Mouse (Mus musculus) lung, embryonic 16.5 days (tissue): ENCODE data around the gene Kdm4b. TPM values are rescaled to one million over a fixed set of nuclear protein-coding genes. Genes with fewer than 3 reads are reported as not detected.

Experiments
- ATAC-seq: fragments of 200-750 bp; cut with Nextera tagmentation; 2 replicates; pipeline ENCODE4 v1.8.0; 2017; ENCODE audit warnings: low read depth, mild to moderate bottlenecking, moderate library complexity
- H3K27ac ChIP-seq: fragments of 300-500 bp; sonication (generic); 2 replicates; pipeline ENCODE4 v1.5.1; 2014; ENCODE audit warnings: mild to moderate bottlenecking, control low read depth, low read length
- H3K27me3 ChIP-seq: fragments of 300-500 bp; sonication (generic); 2 replicates; pipeline ENCODE4 v1.6.1; 2014; ENCODE audit warnings: low read depth, low read length, mixed read lengths; ENCODE audit not compliant: control insufficient read depth, insufficient read depth
- H3K36me3 ChIP-seq: fragments of 300-500 bp; sonication (generic); 2 replicates; pipeline ENCODE4 v1.6.1; 2014; ENCODE audit warnings: low read length; ENCODE audit not compliant: control insufficient read depth, insufficient read depth
- H3K4me1 ChIP-seq: fragments of 300-500 bp; sonication (generic); replicated peaks from 2 replicates; pipeline ENCODE4 v1.6.1; 2014; ENCODE audit warnings: low read length, mixed read lengths; ENCODE audit not compliant: control insufficient read depth, insufficient read depth
- H3K4me2 ChIP-seq: fragments of 300-500 bp; sonication (generic); 2 replicates; pipeline ENCODE4 v1.6.1; 2014; ENCODE audit warnings: low read depth, low read length, control low read depth
- H3K4me3 ChIP-seq: fragments of 300-500 bp; sonication (generic); 2 replicates; pipeline ENCODE4 v1.5.1; 2014; ENCODE audit warnings: mild to moderate bottlenecking, low read length, control low read depth
- H3K9ac ChIP-seq: fragments of 300-500 bp; sonication (generic); 2 replicates; pipeline ENCODE4 v1.6.1; 2014; ENCODE audit warnings: low read length, control low read depth
- H3K9me3 ChIP-seq: fragments of 300-500 bp; sonication (generic); 2 replicates; pipeline ENCODE4 v1.6.1; 2016; ENCODE audit warnings: low read length; ENCODE audit not compliant: control insufficient read depth
- WGBS: fragments of 180-500 bp; shearing (Covaris S2); extraction: QIAGEN DNeasy Blood & Tissue Kit; methylation state at CpG from one replicate; pipeline ENCODE4 v1.1.7; 2014; 5-methylcytosine and 5-hydroxymethylcytosine counted together
- polyA plus RNA-seq: library from polyadenylated mRNA; unstranded; fragments of >200 nt; fragmentation: Nextera tagmentation; extraction: Ambion mirVana; gene quantifications from 2 replicates; pipeline ENCODE4 v1.2.1, GENCODE M21; 2015

Gene Kdm4b
- 26.6 and 28.4 TPM in 2 replicates for polyA plus RNA-seq

GRCm38 (mm10) chr17:56325450-56326152 lies at the start of gene Kdm4b:
TSS of gene Kdm4b (plus strand) at chr17:56326062.
- peak within 1 kb of the TSS; percentile 68 for H3K4me3 ChIP-seq
- H3K4me2 ChIP-seq = peak within 1 kb of the TSS; percentile 92
- H3K27ac ChIP-seq = peak within 1 kb of the TSS; percentile 90
- peak within 1 kb of the TSS; percentile 77 for H3K9ac ChIP-seq
- H3K4me1 ChIP-seq = peaks cover 12% of the 10 kb centered on the region
- no peaks in the 10 kb centered on the region for H3K9me3 ChIP-seq
- H3K27me3 ChIP-seq = no peaks in the 10 kb centered on the region
- under 1% methylated on average over 57 of the region's 57 CpGs for WGBS
- peak; percentile 99 for ATAC-seq
- peaks cover 17% of the 10 kb centered on the region for H3K36me3 ChIP-seq

- no peaks in the 10 kb centered on the region for H3K27me3 ChIP-seq
- WGBS = under 1% methylated on average over 21 of the region's 21 CpGs
- H3K4me3 ChIP-seq = peak within 1 kb of the TSS; percentile 69
- H3K27ac ChIP-seq = peak within 1 kb of the TSS; percentile 89
- H3K4me1 ChIP-seq = peaks cover 26% of the 10 kb centered on the region
- no peaks in the 10 kb centered on the region for H3K9me3 ChIP-seq
- H3K36me3 ChIP-seq = peaks cover 18% of the 10 kb centered on the region
- peak within 1 kb of the TSS; percentile 83 for H3K9ac ChIP-seq
- peak within 1 kb of the TSS; percentile 70 for H3K4me2 ChIP-seq
- peak; percentile 96 for ATAC-seq
Measured at GRCm38 (mm10) chr17:56276643-56277566, 49.0 kb upstream of the Kdm4b start, which contains the start of gene Ticam1. TSS of gene Ticam1 (minus strand) at chr17:56276786.

GRCm38 (mm10) chr17:56277567-56277893 lies 48.3 kb upstream of the Kdm4b start:
- 32% methylated on average over 2 of the region's 2 CpGs for WGBS
- H3K9me3 ChIP-seq = no peaks in the 10 kb centered on the region
- no peak for ATAC-seq
- H3K4me1 ChIP-seq = peaks cover 24% of the 10 kb centered on the region
- H3K27me3 ChIP-seq = no peaks in the 10 kb centered on the region
- no peak overlapping the region; the same call in 1 of the 2 replicates for H3K9ac ChIP-seq
- peaks cover 18% of the 10 kb centered on the region for H3K36me3 ChIP-seq
- peak overlapping the region; percentile 57 for H3K4me2 ChIP-seq
- peak overlapping the region; percentile 89 for H3K27ac ChIP-seq
- peak overlapping the region; percentile 69 for H3K4me3 ChIP-seq

GRCm38 (mm10) chr17:56278340-56278739 lies 47.5 kb upstream of the Kdm4b start:
- Histone ChIP-seq H3K27me3 (no peaks in the 10 kb centered on the region), H3K4me1 (peaks cover 20% of the 10 kb centered on the region), H3K9me3 (no peaks in the 10 kb centered on the region), H3K4me2 (no peak overlapping the region), H3K9ac (no peak overlapping the region), H3K27ac (no peak overlapping the region), H3K4me3 (no peak overlapping the region), H3K36me3 (peaks cover 20% of the 10 kb centered on the region)
- 89% methylated on average over 5 of the region's 5 CpGs for whole genome bisulfite sequencing
- no peak for ATAC-seq

- 89% methylated on average over 12 of the region's 12 CpGs for WGBS
- H3K36me3 ChIP-seq = peaks cover 29% of the 10 kb centered on the region
- H3K27ac ChIP-seq = no peak overlapping the region
Measured at GRCm38 (mm10) chr17:56279481-56280155, 46.2 kb upstream of the Kdm4b start.

GRCm38 (mm10) chr17:56281193-56281592 lies 44.7 kb upstream of the Kdm4b start:
- WGBS = 88% methylated on average over 12 of the region's 12 CpGs
- no peak overlapping the region for H3K4me3 ChIP-seq
- ATAC-seq = no peak

More at GRCm38 (mm10) chr17:56279481-56280155, 46.2 kb upstream of the Kdm4b start:
- Histone ChIP-seq H3K9ac (no peak overlapping the region), H3K4me1 (peaks cover 16% of the 10 kb centered on the region), H3K9me3 (no peaks in the 10 kb centered on the region), H3K4me3 (no peak overlapping the region), H3K4me2 (no peak overlapping the region), H3K27me3 (no peaks in the 10 kb centered on the region)
- no peak for ATAC-seq

GRCm38 (mm10) chr17:56282802-56283201 lies 43.1 kb upstream of the Kdm4b start:
- H3K27me3 ChIP-seq = no peaks in the 10 kb centered on the region

More at GRCm38 (mm10) chr17:56281193-56281592, 44.7 kb upstream of the Kdm4b start:
- H3K4me2 ChIP-seq = no peak overlapping the region
- H3K27ac ChIP-seq = no peak overlapping the region
- H3K4me1 ChIP-seq = peaks cover 13% of the 10 kb centered on the region
- H3K9me3 ChIP-seq = no peaks in the 10 kb centered on the region
- H3K27me3 ChIP-seq = no peaks in the 10 kb centered on the region
- no peak overlapping the region for H3K9ac ChIP-seq
- peaks cover 44% of the 10 kb centered on the region for H3K36me3 ChIP-seq

GRCm38 (mm10) chr17:56283316-56283715 lies 42.5 kb upstream of the Kdm4b start:
- Histone ChIP-seq H3K4me2 (no peak overlapping the region), H3K9ac (no peak overlapping the region), H3K9me3 (no peaks in the 10 kb centered on the region), H3K27ac (no peak overlapping the region), H3K27me3 (no peaks in the 10 kb centered on the region), H3K4me1 (peaks cover 12% of the 10 kb centered on the region), H3K4me3 (no peak overlapping the region), H3K36me3 (peaks cover 51% of the 10 kb centered on the region)
- WGBS = 85% methylated on average over 8 of the region's 8 CpGs
- ATAC-seq = no peak

More at GRCm38 (mm10) chr17:56282802-56283201, 43.1 kb upstream of the Kdm4b start:
- Histone ChIP-seq H3K4me1 (peaks cover 10% of the 10 kb centered on the region), H3K27ac (no peak overlapping the region), H3K9me3 (no peaks in the 10 kb centered on the region), H3K9ac (no peak overlapping the region), H3K4me2 (no peak overlapping the region), H3K36me3 (peaks cover 51% of the 10 kb centered on the region), H3K4me3 (no peak overlapping the region)
- 85% methylated on average over 4 of the region's 4 CpGs for WGBS
- ATAC-seq = no peak
